Mouse (Mus musculus) fat pad, adult 2 months (tissue): ENCODE data around the gene Bpifa6.
"Not testable (repeated sequence)": the region's sequence is repeated elsewhere in the genome, so short reads cannot be mapped to it uniquely, and the experiment has no call there.

ENCODE experiments used
- DNase-seq: peaks from one replicate; pipeline ENCODE4 v3.0.0-alpha.2; 2011; ENCODE audit warnings: low read depth, low spot score; ENCODE audit errors: extremely low read depth

The Bpifa6 gene

GRCm38 (mm10) chr2:154024676-154025075 is 49.9 kb downstream of the Bpifa6 start:
- not testable (repeated sequence) for DNase-seq

DNA sequence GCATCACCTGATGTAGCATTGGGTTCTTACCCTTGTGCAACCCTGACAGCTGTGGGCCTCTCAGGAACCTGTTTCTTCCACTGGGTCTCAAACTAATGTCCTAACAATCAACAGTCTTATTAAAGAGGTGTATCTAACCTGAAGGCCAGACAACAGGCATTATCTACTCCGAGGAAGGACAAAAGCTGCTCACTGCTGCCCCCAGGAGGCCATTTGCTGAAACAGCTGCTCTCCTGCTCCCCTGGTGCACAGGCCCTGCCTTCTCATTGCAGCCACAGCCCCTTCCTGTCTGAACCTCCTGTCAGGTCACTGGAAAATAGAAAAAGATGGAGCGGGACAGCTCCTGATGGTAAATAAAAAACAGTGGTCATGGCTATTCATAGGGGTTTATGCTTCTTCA is 64.2 kb downstream of the Bpifa6 start:
- DNase-seq = no peak

DNA sequence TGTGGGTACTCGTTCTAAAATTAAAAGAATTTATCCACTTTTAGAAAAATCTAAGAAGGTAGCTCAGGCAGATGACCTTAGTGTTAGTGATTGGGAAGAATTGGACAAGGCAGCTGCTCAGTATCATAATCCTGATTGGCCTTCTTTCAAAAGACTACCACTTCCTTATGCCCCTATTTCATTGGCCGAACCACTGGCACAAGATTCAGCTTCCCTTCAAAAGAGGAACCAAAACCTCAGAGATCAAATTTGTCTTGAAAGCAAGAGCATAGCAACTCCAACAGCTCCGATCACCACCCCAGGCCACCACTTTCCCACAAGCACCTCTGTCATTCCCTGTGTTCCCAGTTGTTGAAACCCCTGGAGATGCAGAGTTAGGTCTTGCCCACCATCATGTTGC is 70.0 kb downstream of the Bpifa6 start:
- no peak for DNase-seq
